Mouse (Mus musculus): ENCODE measurements around the gene Zfp316.

DNA sequence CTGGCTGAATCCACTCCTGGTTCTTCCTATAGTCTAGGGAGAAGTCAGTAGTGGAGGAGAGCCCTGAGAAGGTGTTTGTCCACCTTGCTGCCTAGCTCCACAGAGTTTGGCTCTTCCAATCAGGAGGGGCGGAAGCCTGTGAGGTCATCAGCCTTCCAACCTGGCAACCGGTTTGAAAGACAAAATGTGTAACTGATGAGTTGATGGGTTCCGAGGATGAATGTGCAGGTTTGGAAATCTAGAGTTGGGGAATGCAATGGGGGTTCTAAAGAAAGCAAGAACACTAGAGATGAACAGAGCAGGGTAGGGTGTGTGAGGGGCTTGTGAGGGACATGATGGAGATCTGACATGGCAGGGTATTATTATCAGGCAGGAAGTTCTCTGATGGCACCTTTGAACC lies 43.0 kb downstream of the Zfp316 start, which contains the start of gene Spdye4a:
- TF ChIP-seq CTCF (conservative IDR thresholded peaks at IDR 0.05; ENCODE audit: low read length) (no peak), POU5F1 (IDR thresholded peaks at IDR 0.05; ENCODE audit: borderline replicate concordance, low read length) (no peak), NANOG (IDR thresholded peaks at IDR 0.05; ENCODE audit: borderline replicate concordance, low read length) (no peak)

All from E14TG2a.4 (cell line).